Mouse (Mus musculus): ENCODE measurements around the gene Mrrf.
"Not testable (repeated sequence)": the region's sequence is repeated elsewhere in the genome, so short reads cannot be mapped to it uniquely, and the experiment has no call there.

Gene Mrrf

DNA sequence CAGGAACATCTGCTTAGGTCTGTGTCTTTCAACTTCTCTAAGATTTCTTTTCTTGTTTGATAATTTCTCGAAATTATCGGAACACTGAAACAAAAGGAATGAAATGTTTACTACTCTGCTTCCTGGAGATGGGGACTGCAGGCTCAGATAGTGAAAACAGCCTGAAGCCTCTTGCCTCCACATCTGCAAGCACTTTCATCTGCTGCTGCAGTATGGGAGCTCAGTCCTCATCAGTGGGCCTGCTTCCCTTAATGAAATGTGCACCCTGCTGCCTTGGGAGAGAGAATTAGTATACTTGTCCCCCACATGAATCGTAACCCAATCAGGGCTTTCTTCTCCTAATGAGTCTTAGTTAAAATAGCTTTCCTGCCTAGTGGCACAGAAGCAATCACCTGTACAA lies 7.1 kb upstream of the Mrrf start:
- DNase-seq (ENCODE audit: inconsistent ontology term): no peak

DNA sequence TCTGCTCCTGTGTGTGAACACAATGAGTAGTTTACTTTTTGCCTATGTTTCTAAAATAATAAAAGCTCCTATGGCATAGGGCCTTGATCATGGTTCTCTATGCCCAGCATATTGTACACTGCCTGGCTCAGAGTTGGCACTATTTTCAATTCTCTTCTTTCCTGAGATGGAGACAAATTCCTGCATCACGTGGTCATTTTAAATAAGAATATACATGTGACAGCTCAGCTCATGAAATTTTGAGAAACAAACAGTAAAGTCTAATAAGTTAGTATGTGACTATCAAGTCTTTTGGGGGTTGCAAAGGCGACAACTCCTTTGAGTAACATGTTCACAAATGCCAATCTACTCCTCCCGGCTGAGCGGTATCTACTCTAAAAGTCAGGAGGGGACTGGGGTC lies 302 bp upstream of the Mrrf start:
- DNase-seq (ENCODE audit: inconsistent ontology term): no peak

DNA sequence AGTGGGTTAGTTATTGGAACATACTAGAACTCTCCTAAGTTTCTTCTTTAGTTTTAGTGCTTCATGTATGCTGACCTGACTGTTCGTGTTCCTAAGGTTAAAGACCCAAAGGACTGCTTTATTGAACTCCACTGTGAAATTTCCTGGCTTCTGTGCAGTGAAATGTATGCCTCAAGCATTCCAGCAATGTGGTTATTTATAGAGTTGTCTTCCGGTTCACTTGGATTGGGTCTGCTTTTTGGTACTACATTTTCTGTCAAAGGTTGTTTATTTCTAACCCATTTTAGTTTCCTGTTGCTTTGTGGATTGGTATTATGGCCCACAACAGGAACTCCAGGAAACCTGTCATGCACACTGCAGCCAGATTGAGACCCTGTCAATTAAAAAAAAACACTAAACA lies 2.9 kb downstream of the Mrrf start:
- peak; percentile 27 for DNase-seq (ENCODE audit: inconsistent ontology term)

DNA sequence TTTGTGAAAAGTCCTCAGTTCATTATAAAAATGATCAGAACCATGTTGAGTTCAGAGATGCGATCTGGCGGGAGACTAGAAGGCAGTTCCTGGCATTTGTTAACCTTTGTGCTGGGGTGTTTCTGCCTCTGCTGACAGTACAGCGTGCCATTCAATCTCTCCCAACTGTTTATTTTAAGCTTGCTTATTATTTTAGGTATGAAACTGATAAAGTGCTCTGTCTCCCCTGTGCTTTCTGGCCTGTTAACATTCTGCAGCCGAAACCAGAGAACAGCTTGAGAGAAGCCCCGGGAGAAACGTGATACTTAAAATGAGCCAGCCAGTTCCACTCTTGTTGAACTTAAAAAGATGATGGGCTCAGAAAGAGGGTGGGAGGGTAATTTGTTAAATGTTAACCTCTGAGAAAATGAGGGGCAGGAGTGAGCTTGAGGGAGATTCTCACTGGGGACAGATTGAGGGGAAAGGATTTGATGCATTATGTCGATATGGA lies 12.7 kb downstream of the Mrrf start:
- no peak for DNase-seq (ENCODE audit: inconsistent ontology term)

DNA sequence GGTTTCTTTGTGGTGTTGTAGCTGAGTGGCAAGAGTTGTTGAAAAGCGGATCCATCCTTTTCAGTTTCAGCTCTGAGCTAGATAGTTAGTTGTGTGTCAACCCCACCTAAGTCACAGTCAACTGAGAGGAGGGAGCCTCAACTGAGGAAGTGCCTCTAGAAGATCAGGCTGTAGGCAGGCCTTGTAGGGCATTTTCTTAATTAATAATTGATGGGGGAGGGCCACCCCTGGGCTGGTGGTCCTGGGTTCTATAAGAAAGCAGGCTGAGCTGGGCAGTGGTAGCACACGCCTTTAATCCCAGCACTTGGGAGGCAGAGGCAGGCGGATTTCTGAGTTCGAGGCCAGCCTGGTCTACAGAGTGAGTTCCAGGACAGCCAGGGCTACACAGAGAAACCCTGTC lies 16.2 kb downstream of the Mrrf start:
- not testable (repeated sequence) for DNase-seq (ENCODE audit: inconsistent ontology term)

DNA sequence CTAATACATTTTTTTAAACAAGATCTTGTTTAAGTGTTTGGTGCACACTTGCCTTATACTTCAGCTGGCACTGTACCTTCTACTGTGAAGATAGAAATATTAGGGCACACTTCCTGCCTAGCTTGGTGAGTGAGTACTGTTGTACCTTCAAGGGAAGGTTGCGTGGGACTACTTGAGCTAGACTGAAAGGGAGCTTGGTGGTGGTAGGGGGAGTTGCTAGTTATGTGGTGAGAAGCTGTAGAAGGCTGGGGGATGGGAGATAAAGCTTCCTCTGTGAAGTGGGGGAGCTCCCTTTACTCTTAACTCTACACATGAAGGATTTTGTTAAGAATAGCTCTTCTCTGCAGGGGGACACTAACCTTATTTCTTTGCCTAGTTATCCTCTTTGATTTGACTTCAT lies 21.3 kb downstream of the Mrrf start:
- DNase-seq (ENCODE audit: inconsistent ontology term): no peak

DNA sequence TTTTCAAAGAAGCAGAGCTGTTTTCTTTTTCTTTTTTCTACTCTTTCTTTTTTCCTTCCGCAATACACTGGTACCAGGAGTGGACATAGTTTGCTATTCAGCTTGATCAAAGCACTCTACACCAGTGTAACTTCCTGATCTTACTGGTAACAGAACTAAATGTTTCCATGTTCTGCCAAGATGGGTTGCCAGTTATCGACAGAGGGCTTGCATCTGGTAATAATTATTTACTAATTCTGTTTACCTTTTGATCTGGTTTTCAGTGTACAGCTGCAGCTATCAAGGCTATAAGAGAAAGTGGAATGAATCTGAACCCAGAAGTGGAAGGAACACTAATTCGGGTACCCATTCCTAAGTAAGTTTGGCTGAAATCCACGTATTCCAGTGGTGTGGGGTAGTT lies 23.1 kb downstream of the Mrrf start:
- no peak for DNase-seq (ENCODE audit: inconsistent ontology term)

DNA sequence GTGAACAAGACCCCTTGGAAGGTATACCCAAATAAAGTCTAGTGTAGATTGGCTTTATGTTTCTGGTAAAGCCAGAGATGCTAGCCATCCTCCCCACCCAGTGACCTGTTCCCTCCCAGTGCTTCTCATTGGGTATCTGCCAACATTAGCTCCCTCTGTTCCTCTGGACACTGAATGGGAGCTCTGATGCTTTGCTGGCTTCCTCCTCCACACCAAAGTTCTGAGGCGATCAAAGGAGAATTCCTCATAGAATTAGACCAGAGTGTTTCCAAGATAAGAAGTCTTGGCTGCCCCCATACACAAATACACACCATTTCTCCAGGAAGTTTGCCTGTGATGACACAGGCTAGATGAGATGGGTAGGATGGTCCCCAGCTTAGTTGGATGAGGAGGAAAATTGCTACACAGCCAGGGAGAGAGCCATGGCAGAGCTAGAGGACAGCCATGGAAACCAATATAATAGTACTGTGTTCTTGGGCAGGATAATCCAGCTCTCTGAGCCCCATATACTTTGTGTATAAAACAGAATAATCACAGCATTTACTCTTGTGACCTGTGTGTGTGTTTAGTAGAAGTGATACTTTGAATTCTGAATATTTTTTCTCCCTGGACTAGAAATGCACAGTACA lies 31.9 kb downstream of the Mrrf start:
- no peak for DNase-seq (ENCODE audit: inconsistent ontology term)

DNA sequence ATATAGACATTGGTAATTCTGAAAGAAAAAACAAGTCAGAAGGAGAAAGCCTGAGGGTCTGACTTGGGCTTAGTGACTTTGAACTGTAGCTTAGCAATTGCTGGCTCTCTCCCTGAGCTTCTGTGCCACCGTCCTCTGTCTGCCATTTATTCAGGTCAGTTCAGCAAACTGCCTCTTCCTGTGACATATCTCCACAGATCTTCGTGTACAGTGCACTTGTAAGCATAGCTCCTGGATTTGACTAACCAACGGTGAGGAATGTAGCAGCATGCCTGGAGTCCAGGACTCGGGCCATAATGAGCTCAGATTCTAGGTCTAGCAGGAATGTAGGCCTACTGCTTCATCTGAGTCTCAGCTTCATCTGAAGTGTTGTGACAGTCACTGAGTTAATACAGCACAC lies 33.0 kb downstream of the Mrrf start:
- peak; percentile 27 for DNase-seq (ENCODE audit: inconsistent ontology term)

DNA sequence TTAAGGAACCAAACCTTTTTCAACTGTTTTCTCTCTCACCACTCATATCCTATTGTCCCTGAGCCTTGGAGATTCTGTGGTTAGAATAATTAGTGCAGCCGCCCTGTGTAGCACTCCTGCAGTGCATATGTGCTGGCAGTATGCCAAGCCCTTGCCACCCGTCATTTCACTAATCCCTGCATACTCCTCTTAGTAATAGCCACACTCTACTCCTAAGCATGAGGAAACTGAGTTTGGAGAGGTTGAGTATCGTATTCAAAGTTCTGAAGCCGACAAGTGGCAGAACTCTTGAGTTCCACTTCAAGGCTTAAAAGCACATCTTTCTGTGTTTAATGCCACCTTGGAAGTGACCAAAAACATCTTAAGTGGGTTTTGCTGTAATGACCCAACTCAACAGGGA lies 35.9 kb downstream of the Mrrf start:
- peak; percentile 6 for DNase-seq (ENCODE audit: inconsistent ontology term)

DNA sequence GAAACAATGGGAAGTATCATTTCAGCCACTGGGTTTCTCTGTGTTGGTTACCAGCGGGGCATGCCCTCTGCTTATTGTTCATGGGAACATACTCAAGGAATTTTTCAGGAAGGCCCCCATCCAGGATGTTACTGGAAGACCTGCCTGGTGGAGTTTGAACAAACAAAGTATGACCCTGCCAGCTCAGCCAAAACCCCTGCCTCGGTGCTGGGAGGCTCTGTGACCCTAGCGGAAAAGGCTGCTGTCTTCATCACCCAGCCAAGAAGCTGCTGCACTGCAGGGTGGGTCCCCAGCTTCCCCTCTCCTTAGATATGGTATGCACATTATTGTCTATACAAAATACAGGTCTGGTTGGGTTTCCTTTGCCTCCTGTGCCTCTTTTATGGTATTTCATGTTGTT lies 36.4 kb downstream of the Mrrf start:
- no peak for DNase-seq (ENCODE audit: inconsistent ontology term)

DNA sequence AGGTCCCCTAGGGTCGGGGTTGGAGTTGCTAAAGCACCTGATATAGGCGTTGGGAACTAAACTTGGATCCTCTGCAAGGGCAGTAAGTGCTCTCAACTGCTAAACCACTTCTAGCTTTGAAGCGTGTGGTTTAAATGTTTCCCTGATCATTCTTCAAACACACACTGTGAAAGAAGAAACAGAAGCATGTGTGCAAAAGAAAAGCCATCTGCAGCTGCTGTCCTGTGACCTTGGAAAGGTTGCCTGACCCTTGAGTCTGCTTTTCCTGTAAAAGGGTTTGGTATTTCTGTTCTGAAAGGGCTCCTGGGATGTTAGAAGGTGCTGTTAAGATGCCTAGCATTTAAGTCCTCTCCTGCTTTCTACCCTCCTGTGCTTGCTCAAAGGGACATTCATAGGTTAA lies 43.3 kb downstream of the Mrrf start:
- DNase-seq (ENCODE audit: inconsistent ontology term): no peak

DNA sequence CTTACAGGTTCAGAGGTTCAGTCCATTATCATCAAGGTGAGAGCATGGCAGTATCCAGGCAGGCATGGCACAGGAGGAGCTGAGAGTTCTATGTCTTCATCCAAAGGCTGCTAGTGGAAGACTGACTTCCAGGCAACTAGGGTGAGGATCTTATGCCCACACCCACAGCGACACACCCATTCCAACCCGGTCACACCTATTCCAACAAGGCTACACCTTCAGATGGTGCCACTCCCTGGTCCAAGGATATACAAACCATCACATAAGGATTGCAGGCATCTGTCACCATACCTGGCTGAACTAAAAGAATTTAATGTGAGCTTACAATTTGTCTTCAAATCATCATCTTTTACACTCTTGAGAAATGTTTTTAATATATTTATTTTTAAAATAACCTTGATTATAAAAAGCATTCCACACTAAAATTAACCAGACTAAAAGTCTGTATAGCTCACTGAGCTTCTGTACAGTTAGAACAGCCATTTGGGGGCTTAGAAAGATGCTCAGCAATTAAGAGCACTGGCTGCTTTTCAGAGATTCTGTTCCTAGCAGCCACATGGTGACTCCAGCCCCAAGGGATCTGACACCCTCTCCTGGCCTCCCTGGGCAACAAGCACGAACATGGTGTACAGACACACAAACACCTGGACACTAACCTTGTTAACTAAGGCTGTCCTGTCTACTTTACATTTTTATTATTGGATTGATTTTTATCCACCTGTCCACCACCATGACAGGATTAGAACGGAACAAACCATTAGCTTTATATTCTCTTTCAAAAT lies 45.6 kb downstream of the Mrrf start:
- not testable (repeated sequence) for DNase-seq (ENCODE audit: inconsistent ontology term)

DNA sequence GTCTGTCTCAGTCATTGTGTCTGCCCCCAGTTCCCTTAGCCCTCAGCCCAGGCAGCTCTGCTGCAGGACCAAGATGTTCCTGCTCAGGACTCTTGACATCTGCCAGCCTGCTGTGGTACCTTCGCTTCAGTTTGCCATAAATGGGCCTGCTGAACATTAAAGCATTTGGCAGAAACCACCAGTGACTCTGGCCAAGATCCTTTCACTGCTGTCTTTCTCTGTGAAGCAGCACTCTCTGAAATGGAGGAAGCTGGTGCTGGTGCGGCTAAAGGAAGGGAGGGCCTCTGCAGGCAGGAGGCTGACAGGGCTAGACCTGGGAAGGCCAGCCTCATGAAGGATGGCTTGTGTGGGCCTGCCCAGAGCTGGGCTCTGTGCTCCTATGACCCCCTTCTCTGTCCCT lies 47.1 kb downstream of the Mrrf start:
- DNase-seq (ENCODE audit: inconsistent ontology term): no peak

DNA sequence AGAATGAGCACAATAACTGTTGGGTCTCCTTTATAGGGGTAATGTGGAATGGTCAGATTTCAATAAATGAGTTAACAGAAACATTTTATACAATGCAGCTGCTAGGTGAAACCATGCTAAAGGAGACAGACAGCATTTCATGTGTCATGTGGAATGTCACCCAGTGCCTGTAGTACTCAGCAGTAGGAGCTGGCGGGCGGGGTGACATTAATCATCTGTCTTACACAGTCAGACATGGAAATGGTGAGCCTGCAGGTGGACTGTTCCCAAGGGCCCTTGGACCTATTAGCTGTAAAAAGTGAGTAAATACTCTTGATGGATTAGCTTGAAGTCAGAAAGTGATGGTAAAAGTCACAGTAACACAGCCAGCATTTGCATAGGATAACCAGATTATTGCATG lies 48.0 kb downstream of the Mrrf start:
- no peak for DNase-seq (ENCODE audit: inconsistent ontology term)

DNA sequence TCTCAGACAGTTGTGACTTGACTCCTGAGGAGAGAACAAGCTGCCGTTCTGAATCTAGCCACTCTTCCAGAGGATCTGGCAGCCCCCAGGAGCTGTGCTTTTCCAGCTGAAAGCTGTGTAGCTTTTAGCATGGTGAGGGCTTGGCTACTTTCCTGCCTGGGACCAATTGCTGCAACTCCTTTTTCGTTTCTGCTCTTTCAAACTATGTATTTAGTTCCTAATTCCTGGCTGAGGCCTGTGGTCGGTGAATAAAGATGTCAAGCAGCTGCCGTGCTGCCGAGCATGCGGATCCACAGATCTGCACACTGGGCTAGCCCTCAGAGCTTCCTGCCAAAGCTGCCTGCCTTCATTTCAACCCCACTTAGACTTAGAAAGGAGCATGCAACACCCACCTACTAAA lies 48.7 kb downstream of the Mrrf start:
- DNase-seq (ENCODE audit: inconsistent ontology term): no peak

DNA sequence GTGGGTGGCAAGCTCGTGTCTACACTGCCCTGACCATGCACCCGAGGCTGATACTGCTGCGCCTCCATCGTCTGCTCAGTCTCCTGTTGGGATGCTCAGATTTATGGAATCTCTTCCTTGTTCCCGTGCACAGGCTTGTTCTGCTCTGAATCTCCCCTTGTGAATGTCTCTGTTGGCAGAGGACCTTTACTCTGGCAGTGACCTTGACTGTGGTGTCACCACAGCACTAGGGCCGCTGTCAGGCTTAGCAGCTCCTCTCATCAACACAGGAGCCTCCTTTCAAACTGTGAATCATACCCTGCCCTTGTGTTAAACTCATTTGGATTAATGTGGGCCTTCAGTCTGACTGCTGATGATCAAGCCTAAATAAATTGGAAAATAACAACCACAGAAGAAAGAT lies 53.0 kb downstream of the Mrrf start:
- DNase-seq (ENCODE audit: inconsistent ontology term): not testable (repeated sequence)

DNA sequence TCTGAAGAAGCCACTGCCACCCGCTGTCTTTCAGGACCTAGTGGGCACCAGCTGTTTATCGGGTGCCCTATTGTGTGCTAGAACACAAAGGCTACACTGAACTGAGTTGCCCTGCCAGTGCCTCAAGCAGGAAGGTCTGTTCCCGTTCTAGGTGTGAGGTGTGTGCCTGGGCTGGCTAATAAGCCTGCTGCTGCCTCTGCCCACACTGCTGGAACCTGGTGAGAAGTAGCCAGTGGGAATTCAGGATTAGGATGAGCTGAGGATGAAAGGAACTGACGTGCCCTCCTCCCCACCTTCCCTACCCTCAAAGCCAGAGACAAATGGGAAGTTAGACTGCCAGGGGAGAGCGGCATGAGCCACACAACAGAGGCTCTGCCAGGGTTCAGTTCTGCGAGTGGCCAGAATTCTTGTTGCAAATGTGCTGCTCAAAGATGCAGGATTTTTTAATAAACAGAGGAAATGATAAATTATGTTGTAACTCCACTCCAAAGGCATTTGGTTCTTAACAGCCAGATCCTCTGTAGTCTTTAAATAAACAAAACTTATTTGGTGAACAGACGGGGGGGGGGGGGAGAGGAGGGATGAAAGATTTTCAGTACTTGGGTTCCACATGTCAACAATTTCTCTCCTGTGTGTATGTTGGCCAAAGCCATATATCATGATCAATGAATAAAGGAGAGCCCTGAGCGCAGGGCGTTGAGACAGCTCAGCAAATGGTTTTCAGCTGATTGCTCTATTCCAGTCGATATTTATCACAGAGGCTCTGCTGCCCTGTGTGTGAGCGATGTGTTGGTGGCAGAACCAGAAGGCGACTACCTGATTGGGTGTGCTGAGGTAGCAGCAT lies 55.1 kb downstream of the Mrrf start:
- DNase-seq (ENCODE audit: inconsistent ontology term): no peak

DNA sequence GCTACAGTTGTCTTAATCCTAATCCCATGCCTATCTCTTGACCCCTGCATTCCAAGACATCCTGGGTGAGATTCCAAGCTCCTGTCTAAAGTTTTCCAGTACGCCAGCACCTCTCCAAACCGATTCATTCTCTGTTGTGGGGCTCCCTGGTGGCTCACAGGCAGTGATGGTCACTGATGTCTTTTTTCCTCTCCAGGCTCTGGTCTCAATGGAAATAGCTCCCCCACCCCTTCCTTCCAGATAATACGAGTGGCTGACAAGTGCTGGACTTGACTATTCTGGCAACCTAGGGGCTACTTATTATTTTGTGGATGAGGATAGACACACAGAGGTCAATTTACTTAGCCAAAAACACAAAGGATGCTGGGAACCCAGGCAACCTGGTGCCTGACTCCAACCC lies 60.8 kb downstream of the Mrrf start:
- no peak for DNase-seq (ENCODE audit: inconsistent ontology term)

DNA sequence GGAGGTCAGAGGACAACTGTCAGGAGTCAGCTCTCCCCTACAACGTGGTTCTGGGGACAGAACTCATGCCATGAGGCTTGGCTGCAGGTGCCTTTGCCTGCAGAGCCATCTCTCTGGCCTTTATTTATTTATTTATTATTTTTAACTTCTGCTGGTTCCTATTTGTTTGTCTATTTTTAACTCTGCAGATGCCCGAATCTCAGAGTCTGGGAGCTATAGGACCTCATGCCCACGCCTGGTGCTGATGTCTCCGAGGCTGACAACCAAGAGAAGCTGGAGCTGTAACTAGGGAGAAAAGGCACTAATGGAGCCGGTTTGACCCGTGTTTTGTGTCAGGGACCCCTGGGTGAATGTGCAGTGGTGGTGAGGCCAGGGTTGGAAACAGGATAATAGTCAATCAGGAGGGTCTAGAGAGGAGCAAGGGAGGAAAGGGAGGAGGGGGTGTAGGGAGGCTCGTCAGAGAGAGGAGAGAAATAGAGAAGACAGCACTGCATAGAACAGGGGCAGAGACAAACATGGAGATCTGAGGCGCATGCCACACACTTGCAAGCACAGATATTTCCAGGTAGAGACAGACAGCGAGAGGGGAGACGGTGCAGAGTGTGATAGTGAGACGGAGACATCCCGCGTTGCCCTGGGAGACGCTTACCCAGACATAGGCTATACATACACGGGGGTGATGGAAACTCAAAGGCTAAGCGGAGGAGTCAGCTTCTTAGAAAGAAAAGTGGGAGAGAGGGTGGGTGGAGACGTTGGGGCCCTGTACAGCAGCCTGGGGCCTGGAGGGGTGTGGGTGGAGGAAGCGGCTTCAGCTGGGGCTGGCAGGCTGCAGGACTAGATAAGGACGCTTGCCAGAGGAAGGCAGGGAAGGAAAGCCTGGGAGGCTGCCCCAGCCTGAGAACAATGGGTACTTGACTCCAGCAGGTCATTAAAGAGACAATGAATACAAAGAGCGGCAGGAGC lies 62.0 kb downstream of the Mrrf start:
- peak; percentile 23 for DNase-seq (ENCODE audit: inconsistent ontology term)

DNA sequence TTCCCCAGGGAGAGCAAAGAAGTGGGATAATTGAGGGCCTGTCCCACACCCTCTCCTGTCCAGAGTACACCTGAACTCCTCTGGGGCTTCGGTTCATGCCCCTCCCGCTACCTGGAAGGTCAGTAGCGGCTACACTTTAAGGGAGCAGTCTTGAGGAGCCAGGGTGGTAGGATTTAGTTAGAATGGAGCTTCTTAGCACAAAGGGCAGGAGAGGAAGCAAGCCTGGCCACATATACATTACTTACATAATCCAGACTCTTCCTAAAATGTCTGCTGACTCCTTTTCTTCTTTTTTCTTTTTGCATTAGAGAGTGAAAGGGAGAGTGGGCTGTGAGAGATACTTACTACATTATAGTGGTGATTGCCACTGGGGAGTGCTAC lies 62.7 kb downstream of the Mrrf start:
- no peak for DNase-seq (ENCODE audit: inconsistent ontology term)

Measured in Muller cell, postnatal 12 days (primary cell).